Mouse (Mus musculus): ENCODE results near the gene Fhl1. TPM values are rescaled to one million over a fixed set of nuclear protein-coding genes. Genes with fewer than 3 reads are reported as not detected.

Gene Fhl1
- total RNA-seq, 1 experiment from 2014 or later, result 101 TPM

Other genes with a start within 250 kb of the Fhl1 start
- not detected in 2 replicates for gene Gm10477, start 207.0 kb upstream of the Fhl1 start, total RNA-seq (2021)
- not detected in 2 replicates for gene Gm648, start 182.2 kb upstream of the Fhl1 start, total RNA-seq (2021)
- gene Mmgt1, start 133.7 kb upstream of the Fhl1 start, total RNA-seq (2021), result 26.3 and 28.4 TPM in 2 replicates
- 18.0 and 20.4 TPM in 2 replicates for gene Slc9a6, start 122.0 kb upstream of the Fhl1 start, total RNA-seq (2021)
- gene Map7d3, start 90.5 kb downstream of the Fhl1 start, total RNA-seq (2021), result 2.8 and 3.0 TPM in 2 replicates
- not detected in 2 replicates for gene Adgrg4, start 138.4 kb downstream of the Fhl1 start, total RNA-seq (2021)

Measured in adrenal gland, postnatal 14 days (tissue).